Mouse (Mus musculus) spleen, adult 12 weeks (tissue): ENCODE results near the gene Cfap100.

Experiments
- DNase-seq: peaks from one replicate; pipeline ENCODE4 v3.0.0; 2022; ENCODE audit warnings: low spot score

The Cfap100 gene

GRCm38 (mm10) chr6:90377708-90378107 lies 50.9 kb downstream of the Cfap100 start:
- no peak for DNase-seq

- no peak for DNase-seq
Measured at GRCm38 (mm10) chr6:90374647-90375046, 54.0 kb downstream of the Cfap100 start.

GRCm38 (mm10) chr6:90369725-90370553 lies 58.7 kb downstream of the Cfap100 start:
- no peak for DNase-seq

- peak; percentile 88 for DNase-seq
Measured at GRCm38 (mm10) chr6:90368976-90369724, 59.4 kb downstream of the Cfap100 start, which contains the start of gene Zxdc. Gene Zxdc, plus strand, starts transcription at chr6:90369492.

- DNase-seq, result no peak
Measured at GRCm38 (mm10) chr6:90363301-90363700, 65.3 kb downstream of the Cfap100 start.

GRCm38 (mm10) chr6:90360922-90361614 lies 67.5 kb downstream of the Cfap100 start:
- DNase-seq, result no peak

GRCm38 (mm10) chr6:90360024-90360781 lies 68.4 kb downstream of the Cfap100 start:
- DNase-seq, result no peak

GRCm38 (mm10) chr6:90359445-90359844 lies 69.2 kb downstream of the Cfap100 start:
- no peak for DNase-seq

- no peak for DNase-seq
Measured at GRCm38 (mm10) chr6:90358142-90358541, 70.5 kb downstream of the Cfap100 start.
